Mouse (Mus musculus) liver, embryonic 14.5 days (tissue): ENCODE data around the gene Clstn2. TPM values are rescaled to one million over a fixed set of nuclear protein-coding genes. Genes with fewer than 3 reads are reported as not detected.

Experiments
- ATAC-seq: fragments of 200-750 bp; cut with Nextera tagmentation; 2 replicates; pipeline ENCODE4 v1.8.0; 2017; ENCODE audit warnings: moderate number of reproducible peaks, mild to moderate bottlenecking, moderate library complexity; ENCODE audit not compliant: insufficient read depth
- DNase-seq, 3 experiments: peaks; one replicate each; pipeline ENCODE4 v3.0.0-alpha.2; 2012 to 2013; ENCODE audit warnings: low read depth in 3 of 3, low spot score in 3 of 3
- H3K27ac ChIP-seq: fragments of 300-500 bp; sonication (generic); 2 replicates; pipeline ENCODE4 v1.5.1; 2014; ENCODE audit warnings: moderate library complexity, mild to moderate bottlenecking, control low read depth, inconsistent platforms
- H3K27me3 ChIP-seq: fragments of 300-500 bp; sonication (generic); 2 replicates; pipeline ENCODE4 v1.6.1; 2014; ENCODE audit warnings: mild to moderate bottlenecking, low read length, moderate library complexity; ENCODE audit not compliant: control insufficient read depth, insufficient read depth
- H3K36me3 ChIP-seq: fragments of 300-500 bp; sonication (generic); replicated peaks from 2 replicates; pipeline ENCODE4 v1.6.1; 2014; ENCODE audit warnings: low read depth; ENCODE audit not compliant: control insufficient read depth, insufficient read depth
- H3K4me1 ChIP-seq, 2 experiments: fragments of 200-500 bp in 1 of 2; fragments of 300-500 bp in 1 of 2; sonication (generic) in 1 of 2; replicated peaks; 2 replicates each; pipeline ENCODE4 v1.6.1; 2012 to 2014; ENCODE audit warnings: antibody characterized with exemption in 1 of 2, inconsistent platforms in 1 of 2, low read length in 1 of 2; ENCODE audit not compliant: control insufficient read depth in 2 of 2, insufficient read depth in 2 of 2
- H3K4me2 ChIP-seq: fragments of 300-500 bp; sonication (generic); 2 replicates; pipeline ENCODE4 v1.6.1; 2014; ENCODE audit warnings: low read depth, mild to moderate bottlenecking, control low read depth, moderate library complexity
- H3K4me3 ChIP-seq, 2 experiments: fragments of 200-500 bp in 1 of 2; fragments of 300-500 bp in 1 of 2; sonication (generic) in 1 of 2; 2 replicates each; pipeline ENCODE4 v1.5.1; 2012 to 2014; ENCODE audit warnings: low read depth in 2 of 2, low read length in 2 of 2, mild to moderate bottlenecking in 2 of 2, control low read depth in 1 of 2, inconsistent platforms in 1 of 2, moderate library complexity in 1 of 2; ENCODE audit not compliant: insufficient read depth in 1 of 2
- H3K9ac ChIP-seq: fragments of 300-500 bp; sonication (generic); replicated peaks from 2 replicates; pipeline ENCODE4 v1.6.1; 2014; ENCODE audit warnings: mild to moderate bottlenecking, control low read depth, moderate library complexity
- H3K9me3 ChIP-seq: fragments of 300-500 bp; sonication (generic); 2 replicates; pipeline ENCODE4 v1.6.1; 2016; ENCODE audit warnings: low read length, mixed read lengths; ENCODE audit not compliant: control insufficient read depth
- CTCF ChIP-seq: IDR thresholded peaks from 2 replicates; pipeline ENCODE4 v1.5.1; 2016; ENCODE audit warnings: antibody characterized with exemption, low read depth, control low read depth
- EP300 ChIP-seq: IDR thresholded peaks from 2 replicates; pipeline ENCODE4 v1.6.1; 2016; ENCODE audit warnings: antibody characterized with exemption, low read depth
- WGBS: fragments of 180-500 bp; shearing (Covaris S2); extraction: QIAGEN DNeasy Blood & Tissue Kit; methylation state at CpG from one replicate; pipeline ENCODE4 v1.1.7; 2014; ENCODE audit not compliant: insufficient replicate concordance; 5-methylcytosine and 5-hydroxymethylcytosine counted together
- polyA plus RNA-seq, 2 experiments: library from polyadenylated mRNA; depleted of rRNA in 1 of 2; stranded (reverse) in 1 of 2; unstranded in 1 of 2; fragments of >200 nt; fragmentation: Nextera tagmentation in 1 of 2; extraction: Ambion mirVana in 1 of 2; gene quantifications; 2 replicates each; pipeline versions ENCODE4 v1.2.1 to v1.2.3; 2012 to 2014

The Clstn2 gene
- polyA plus RNA-seq, 2 experiments, result 0.04 to 0.11 TPM

GRCm38 (mm10) chr9:97703901-97704503 is 329.0 kb downstream of the Clstn2 start:
- Histone ChIP-seq H3K27ac (no peak overlapping the region), H3K4me1 (no peaks in the 10 kb centered on the region), H3K9ac (no peak overlapping the region), H3K4me2 (no peak overlapping the region), H3K36me3 (no peaks in the 10 kb centered on the region), H3K27me3 (no peaks in the 10 kb centered on the region), H3K9me3 (no peaks in the 10 kb centered on the region), H3K4me3 (no peak overlapping the region)
- ATAC-seq, result no peak
- DNase-seq, result no peak
- TF ChIP-seq EP300 (no peak), CTCF (no peak)
- 64% methylated on average over 4 of the region's 4 CpGs for WGBS

DNA sequence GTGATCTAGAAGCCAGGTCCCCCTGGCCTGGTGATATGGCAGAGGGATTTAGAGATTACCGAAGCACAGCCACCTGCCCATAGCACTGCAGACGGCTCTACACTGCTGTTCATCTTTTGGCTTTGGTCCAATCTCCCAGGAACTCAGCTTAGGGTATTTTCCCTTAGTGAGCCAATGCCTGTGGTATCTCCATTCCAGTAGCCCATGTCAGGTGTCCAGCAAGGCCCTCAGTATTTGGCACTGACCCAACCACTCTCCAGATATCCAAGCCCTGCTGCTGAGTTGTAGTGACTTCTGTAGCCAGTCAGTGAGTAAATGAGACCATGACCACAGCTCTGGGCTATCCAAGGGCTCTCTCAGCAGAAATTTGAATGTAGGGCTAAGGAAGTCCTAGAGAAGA is 330.0 kb downstream of the Clstn2 start:
- Histone ChIP-seq H3K4me3 (no peak overlapping the region), H3K4me1 (no peaks in the 10 kb centered on the region), H3K27me3 (no peaks in the 10 kb centered on the region), H3K9me3 (no peaks in the 10 kb centered on the region), H3K27ac (no peak overlapping the region), H3K9ac (no peak overlapping the region), H3K36me3 (no peaks in the 10 kb centered on the region), H3K4me2 (no peak overlapping the region)
- ATAC-seq (no peak), DNase-seq (no peak)
- TF ChIP-seq EP300, result no peak
- no peak for TF ChIP-seq CTCF
- WGBS, result 69% methylated on average over 2 of the region's 2 CpGs

- DNase-seq (no peak), ATAC-seq (no peak)
- Histone ChIP-seq H3K27ac (no peak overlapping the region), H3K4me1 (no peaks in the 10 kb centered on the region), H3K4me3 (no peak overlapping the region), H3K36me3 (no peaks in the 10 kb centered on the region), H3K27me3 (no peaks in the 10 kb centered on the region), H3K9ac (no peak overlapping the region), H3K4me2 (no peak overlapping the region), H3K9me3 (no peaks in the 10 kb centered on the region)
- WGBS, result 35% methylated on average over 3 of the region's 3 CpGs
- no peak for TF ChIP-seq EP300
- TF ChIP-seq CTCF, result no peak
Observed at GRCm38 (mm10) chr9:97699983-97700382, 333.0 kb downstream of the Clstn2 start.

GRCm38 (mm10) chr9:97699020-97699419 is 334.0 kb downstream of the Clstn2 start:
- 46% methylated on average over 2 of the region's 2 CpGs for WGBS
- DNase-seq (no peak), ATAC-seq (no peak)
- Histone ChIP-seq H3K27me3 (no peaks in the 10 kb centered on the region), H3K4me1 (no peaks in the 10 kb centered on the region), H3K4me3 (no peak overlapping the region), H3K4me2 (no peak overlapping the region), H3K27ac (no peak overlapping the region), H3K36me3 (no peaks in the 10 kb centered on the region), H3K9me3 (no peaks in the 10 kb centered on the region), H3K9ac (no peak overlapping the region)
- TF ChIP-seq CTCF (no peak), EP300 (no peak)

DNA sequence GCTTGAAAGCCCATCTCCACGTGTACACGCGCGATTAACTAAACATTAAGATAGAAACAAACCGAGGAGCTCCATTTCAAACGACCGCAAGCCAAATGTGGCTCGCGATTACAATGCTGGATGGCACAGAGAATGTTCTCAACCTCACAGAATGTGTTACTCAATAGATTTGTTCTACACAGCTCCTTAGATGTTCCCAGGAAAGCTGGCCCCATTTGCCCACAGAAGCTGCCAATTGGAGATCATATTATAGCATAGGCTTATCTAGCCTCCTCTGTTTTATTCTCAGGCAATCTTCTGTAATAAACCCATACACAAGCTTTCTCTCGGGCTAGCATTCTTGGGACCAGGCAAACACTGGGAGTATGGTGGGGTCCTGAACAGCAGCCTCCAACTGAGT is 334.9 kb downstream of the Clstn2 start:
- Histone ChIP-seq H3K9me3 (no peaks in the 10 kb centered on the region), H3K27me3 (no peaks in the 10 kb centered on the region), H3K4me3 (no peak overlapping the region), H3K4me1 (no peaks in the 10 kb centered on the region), H3K27ac (no peak overlapping the region), H3K9ac (no peak overlapping the region), H3K36me3 (no peaks in the 10 kb centered on the region), H3K4me2 (no peak overlapping the region)
- 74% methylated on average over 10 of the region's 10 CpGs for WGBS
- no peak for ATAC-seq
- TF ChIP-seq EP300 (no peak), CTCF (no peak)
- no peak for DNase-seq
